ENCODE assay signal across 8 mouse cellular contexts in genomic region chr1:77513411-77513941, GRCm38 (mm10). TPM values are rescaled to one million over a fixed set of nuclear protein-coding genes. Genes with fewer than 3 reads are reported as not detected.
A peak's percentile ranks its signal among the peaks of the same experiment; 100 is the strongest.
DNase-seq lines count a peak whose midpoint lies in the region; ATAC-seq lines count a peak whose summit lies in the region.

No protein-coding gene starts in this region.

- intact Hi-C loops in heart, postnatal 36 days (cut with DNase I), result loop anchor here (5.0 to 10.0 kb wide), 7 partner anchors 136 to 1699 kb away; no protein-coding TSS in a partner anchor

- peak overlapping the region; percentile 72 for H3K4me2 ChIP-seq in liver, embryonic 15.5 days
- peak overlapping the region; percentile 91 for H3K4me2 ChIP-seq in neural tube, embryonic 15.5 days

- peaks cover 70% of the 10 kb centered on the region for H3K4me1 ChIP-seq in forebrain, embryonic 10.5 days
- peaks cover 16% of the 10 kb centered on the region for H3K4me1 ChIP-seq in liver, embryonic 15.5 days (replicated peaks)
- peaks cover 54% of the 10 kb centered on the region for H3K4me1 ChIP-seq in neural tube, embryonic 15.5 days

- H3K27me3 ChIP-seq in forebrain, embryonic 10.5 days (ENCODE audit: poor library complexity, severe bottlenecking), result peaks cover 26% of the 10 kb centered on the region
- H3K27me3 ChIP-seq in liver, embryonic 15.5 days, result peaks cover 61% of the 10 kb centered on the region
- H3K27me3 ChIP-seq in neural tube, embryonic 15.5 days (replicated peaks), result no peaks in the 10 kb centered on the region

- H3K36me3 ChIP-seq in forebrain, embryonic 10.5 days (replicated peaks), result peaks cover 26% of the 10 kb centered on the region
- H3K36me3 ChIP-seq in liver, embryonic 15.5 days (replicated peaks), result no peaks in the 10 kb centered on the region
- H3K36me3 ChIP-seq in neural tube, embryonic 15.5 days, result 0 out of 2 replicates have a peak, but pooled peaks cover 2% of the 10 kb centered on the region

- H3K27ac ChIP-seq in forebrain, embryonic 10.5 days, result peak overlapping the region; percentile 93
- H3K27ac ChIP-seq in liver, embryonic 15.5 days (replicated peaks), result no peak overlapping the region
- peak overlapping the region; percentile 87 for H3K27ac ChIP-seq in neural tube, embryonic 15.5 days (replicated peaks)

- no peaks in the 10 kb centered on the region for H3K9me3 ChIP-seq in forebrain, embryonic 10.5 days
- no peaks in the 10 kb centered on the region for H3K9me3 ChIP-seq in liver, embryonic 15.5 days (replicated peaks)
- H3K9me3 ChIP-seq in neural tube, embryonic 15.5 days (replicated peaks), result no peaks in the 10 kb centered on the region

- no peak for ATAC-seq in liver, embryonic 15.5 days (ENCODE audit: insufficient read depth)
- peak; percentile 53 for ATAC-seq in neural tube, embryonic 15.5 days (ENCODE audit: low FRiP score)
- ATAC-seq in monocyte, adult 5-6 weeks (replicated peaks; ENCODE audit: insufficient number of reproducible peaks, low FRiP score, low TSS enrichment, poor library complexity, severe bottlenecking), result no peak

- no peak overlapping the region for H3K9ac ChIP-seq in liver, embryonic 15.5 days
- H3K9ac ChIP-seq in neural tube, embryonic 15.5 days (replicated peaks), result peak overlapping the region; percentile 69

- peak overlapping the region; percentile 81 for H3K4me3 ChIP-seq in forebrain, embryonic 10.5 days
- peak overlapping the region; percentile 53 for H3K4me3 ChIP-seq in liver, embryonic 15.5 days (replicated peaks)
- peak overlapping the region; percentile 63 for H3K4me3 ChIP-seq in neural tube, embryonic 15.5 days (replicated peaks)

- DNase-seq in cerebellum, adult 9-11 months, result peak; percentile 18
- no peak for DNase-seq in cerebellum, adult 11-12 months
- DNase-seq in forebrain, embryonic 10.5 days (ENCODE audit: extremely low spot score, low spot score), result peak; percentile 77
- peak; percentile 39 to 62 for DNase-seq in heart, postnatal 36 days
- DNase-seq in layer of hippocampus, adult 18-20 months (ENCODE audit: low spot score in 2 of 2), result peak; percentile 69 to 86

- under 1% methylated on average over 26 of the region's 27 CpGs for WGBS in forebrain, embryonic 10.5 days
- WGBS in liver, embryonic 15.5 days (ENCODE audit: insufficient replicate concordance), result 2% methylated on average over 27 of the region's 27 CpGs
- WGBS in neural tube, embryonic 15.5 days, result under 1% methylated on average over 26 of the region's 27 CpGs

RNA-seq across cellular contexts. Expression of gene Epha4, which starts 1.4 kb away (rescaled TPM):
- polyA plus RNA-seq in forebrain, embryonic 10.5 days (2016; fragmentation: Nextera tagmentation; extraction: Ambion mirVana), result 22.9 and 25.9 TPM in 2 replicates
- total RNA-seq in heart, postnatal 36 days (2021), result 10 to 100 TPM; 21.9 to 26.5 TPM
- 100 to 1,000 TPM; 274 to 323 TPM for total RNA-seq in layer of hippocampus, adult 18-20 months (2021)
- 0.31 TPM in 2 replicates for polyA plus RNA-seq in liver, embryonic 15.5 days (2015; fragmentation: Nextera tagmentation; extraction: Ambion mirVana)
- 27.9 and 36.8 TPM in 2 replicates for polyA plus RNA-seq in neural tube, embryonic 15.5 days (2015; fragmentation: Nextera tagmentation; extraction: Ambion mirVana)
- 8.4 to 15.1 TPM (median 10.3 TPM) in 3 replicates for total RNA-seq in monocyte, adult 5-6 weeks (2017)

Comparison
In these comparisons a context has a peak if more than half of its experiments do, and no peak if none do; other contexts are left out.
1. RNA of gene Epha4, which starts 1.4 kb away (total RNA-seq): 274 to 323 TPM in layer of hippocampus, adult 18-20 months; 21.9 to 26.5 TPM in heart, postnatal 36 days and 8.4 to 15.1 TPM in monocyte, adult 5-6 weeks; every median in the first group is over 10 times any median in the second.
2. Peak in every context shown above with its lines, with median percentiles within 50 percentile points of each other: H3K4me3 ChIP-seq.